Mouse (Mus musculus): ENCODE results near the gene Ccdc60.

DNA sequence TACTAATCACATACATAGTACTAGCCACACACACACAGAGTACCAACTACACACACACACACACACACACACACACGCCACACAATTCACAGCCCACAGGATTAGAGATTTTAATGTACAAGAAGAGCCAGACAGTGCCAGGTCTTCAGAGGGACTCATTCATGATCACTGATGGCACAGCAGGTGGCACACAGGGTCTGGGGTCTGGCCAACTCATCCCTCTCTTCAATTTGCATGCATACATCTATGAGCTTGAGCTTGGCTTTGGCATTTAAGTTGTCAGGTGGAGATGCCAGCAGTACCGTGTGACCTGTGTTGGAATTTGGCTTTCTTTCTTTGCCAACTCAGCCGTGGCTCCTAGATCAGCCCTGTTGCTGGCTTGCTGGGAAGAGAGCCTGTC, 97.2 kb downstream of the Ccdc60 start:
- TF ChIP-seq CTCF (IDR thresholded peaks at IDR 0.05; ENCODE audit: extremely low read depth, insufficient read depth, low read length), result no peak
- TF ChIP-seq POLR2A (IDR thresholded peaks at IDR 0.05; ENCODE audit: extremely low read depth, insufficient read depth, low read length), result no peak
